ENCODE assay signal across 10 mouse cellular contexts in the genomic region with DNA sequence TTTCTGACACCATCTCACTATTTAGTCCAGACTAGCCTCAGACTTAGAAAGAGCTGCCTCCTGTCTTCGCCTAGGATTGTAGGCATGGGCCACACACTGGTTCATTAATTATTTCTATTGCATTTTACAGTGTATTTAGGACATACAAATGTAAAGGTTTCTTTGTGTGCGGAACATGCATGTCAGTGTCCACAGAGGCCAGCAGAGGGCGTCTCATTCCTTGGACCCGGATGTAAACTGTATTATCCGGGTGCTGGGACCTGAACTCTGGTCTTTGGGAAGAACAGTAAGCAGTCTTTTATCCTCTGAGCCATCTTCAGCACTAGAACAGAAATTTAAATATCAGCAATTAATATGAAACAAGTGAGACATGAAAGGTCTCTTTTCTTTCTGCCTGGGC. TPM values are rescaled to one million over a fixed set of nuclear protein-coding genes. Genes with fewer than 3 reads are reported as not detected.
DNase-seq lines count a peak whose midpoint lies in the region; ATAC-seq and TF ChIP-seq lines count a peak whose summit lies in the region.
"Had no signal": no experiment of that assay in that cellular context is flagged by ENCODE, and none has a peak within 500 bp of the region (broad histone marks: within the 10 kb centered on the region; RNA-seq: fewer than 3 reads in every experiment).

No protein-coding gene starts in this region.

- peaks cover 29% of the 10 kb centered on the region for H3K4me1 ChIP-seq in forebrain, embryonic 16.5 days (replicated peaks; ENCODE audit: control insufficient read depth, insufficient read depth, low read length)
- H3K4me1 ChIP-seq in midbrain, embryonic 16.5 days (ENCODE audit: control insufficient read depth, insufficient read depth, low read length): peaks cover 35% of the 10 kb centered on the region

- no peak overlapping the region for H3K4me3 ChIP-seq in left cerebral cortex, adult 2 months
- peak overlapping the region; percentile 13 for H3K4me3 ChIP-seq in forebrain, embryonic 16.5 days (replicated peaks; ENCODE audit: low read length)
- no peak overlapping the region for H3K4me3 ChIP-seq in midbrain, embryonic 16.5 days (ENCODE audit: low read depth, low read length)

- H3K4me2 ChIP-seq in forebrain, embryonic 16.5 days (ENCODE audit: low read length): peak overlapping the region; percentile 52
- H3K4me2 ChIP-seq in midbrain, embryonic 16.5 days (ENCODE audit: low read length): peak overlapping the region; percentile 67; the same call in 1 of the 2 replicates

- no peak overlapping the region for H3K9ac ChIP-seq in forebrain, embryonic 16.5 days (replicated peaks; ENCODE audit: low read depth, low read length)
- H3K9ac ChIP-seq in midbrain, embryonic 16.5 days (ENCODE audit: low read depth, low read length): no peak overlapping the region

- intact Hi-C loops in left cerebral cortex, adult 2 months (cut with DNase I): no loop called here
- intact Hi-C loops in left cerebral cortex, postnatal 14 days (cut with DNase I): no loop called here

- no peaks in the 10 kb centered on the region for H3K27me3 ChIP-seq in forebrain, embryonic 16.5 days (replicated peaks; ENCODE audit: control insufficient read depth, insufficient read depth, low read length)
- H3K27me3 ChIP-seq in midbrain, embryonic 16.5 days (ENCODE audit: control insufficient read depth, insufficient read depth, low read depth, low read length): no peaks in the 10 kb centered on the region

- H3K27ac ChIP-seq in left cerebral cortex, adult 2 months: no peak overlapping the region
- H3K27ac ChIP-seq in forebrain, embryonic 16.5 days (ENCODE audit: low read length): no peak overlapping the region
- no peak overlapping the region for H3K27ac ChIP-seq in midbrain, embryonic 16.5 days (ENCODE audit: low read length)

- no peak for ATAC-seq in forebrain, embryonic 16.5 days
- no peak for ATAC-seq in midbrain, embryonic 16.5 days

- no peaks in the 10 kb centered on the region for H3K9me3 ChIP-seq in forebrain, embryonic 16.5 days (ENCODE audit: control insufficient read depth, low read length)
- H3K9me3 ChIP-seq in midbrain, embryonic 16.5 days (replicated peaks; ENCODE audit: control insufficient read depth, low read length, poor library complexity, severe bottlenecking): no peaks in the 10 kb centered on the region

- peaks cover 2% of the 10 kb centered on the region; the same call in 1 of the 2 replicates for H3K36me3 ChIP-seq in forebrain, embryonic 16.5 days (ENCODE audit: control insufficient read depth, insufficient read depth)
- H3K36me3 ChIP-seq in midbrain, embryonic 16.5 days (ENCODE audit: control insufficient read depth, insufficient read depth, low read length): no peaks in the 10 kb centered on the region

- 83% methylated on average over 5 of the region's 5 CpGs for WGBS in forebrain, embryonic 16.5 days
- WGBS in midbrain, embryonic 16.5 days: 79% methylated on average over 5 of the region's 5 CpGs

- peak; percentile 31 for TF ChIP-seq CTCF in left cerebral cortex, adult 2 months (IDR thresholded peaks at IDR 0.05)

- no peak for DNase-seq in left cerebral cortex, adult 2 months (ENCODE audit: extremely low spot score in 1 of 2, low spot score in 2 of 2)
- DNase-seq in left cerebral cortex, postnatal 14 days (ENCODE audit: low spot score in 2 of 2): no peak
- DNase-seq in R1 (ENCODE audit: low read depth, low spot score): peak; percentile 83
- DNase-seq in cerebellum, adult 18-20 months: no peak
- DNase-seq in adrenal gland, adult (ENCODE audit: inconsistent age in 2 of 2, low spot score in 1 of 2): no peak
- DNase-seq in spleen, adult 18-20 months: no peak
- DNase-seq: gastrocnemius, postnatal 10 days; layer of hippocampus, postnatal 36 days had no signal

RNA-seq across cellular contexts. Expression of a gene that starts 16.5 kb away (rescaled TPM):
- total RNA-seq in left cerebral cortex, adult 2 months (2021): 100 to 1,000 TPM; 166 to 173 TPM
- 100 to 1,000 TPM; 153 to 158 TPM for total RNA-seq in left cerebral cortex, postnatal 14 days (2021)
- 221 and 253 TPM in 2 replicates for polyA plus RNA-seq in forebrain, embryonic 16.5 days (2015; fragmentation: Nextera tagmentation; extraction: Ambion mirVana)
- 177 and 187 TPM in 2 replicates for polyA plus RNA-seq in midbrain, embryonic 16.5 days (2015; fragmentation: Nextera tagmentation; extraction: Ambion mirVana)

RNA-seq across cellular contexts. Expression of a gene that starts 16.7 kb away (rescaled TPM):
- 10 to 100 TPM; 68.6 to 74.8 TPM for total RNA-seq in left cerebral cortex, adult 2 months (2021)
- 10 to 100 TPM; 67.8 to 68.7 TPM for total RNA-seq in left cerebral cortex, postnatal 14 days (2021)
- 134 and 143 TPM in 2 replicates for polyA plus RNA-seq in forebrain, embryonic 16.5 days (2015; fragmentation: Nextera tagmentation; extraction: Ambion mirVana)
- polyA plus RNA-seq in midbrain, embryonic 16.5 days (2015; fragmentation: Nextera tagmentation; extraction: Ambion mirVana): 80.0 and 105 TPM in 2 replicates
